Mouse (Mus musculus): ENCODE data around the gene Rnpepl1. TPM values are rescaled to one million over a fixed set of nuclear protein-coding genes. Genes with fewer than 3 reads are reported as not detected.

Gene Rnpepl1
- polyA plus RNA-seq, 2 experiments, result 8.7 to 10.7 TPM

DNA sequence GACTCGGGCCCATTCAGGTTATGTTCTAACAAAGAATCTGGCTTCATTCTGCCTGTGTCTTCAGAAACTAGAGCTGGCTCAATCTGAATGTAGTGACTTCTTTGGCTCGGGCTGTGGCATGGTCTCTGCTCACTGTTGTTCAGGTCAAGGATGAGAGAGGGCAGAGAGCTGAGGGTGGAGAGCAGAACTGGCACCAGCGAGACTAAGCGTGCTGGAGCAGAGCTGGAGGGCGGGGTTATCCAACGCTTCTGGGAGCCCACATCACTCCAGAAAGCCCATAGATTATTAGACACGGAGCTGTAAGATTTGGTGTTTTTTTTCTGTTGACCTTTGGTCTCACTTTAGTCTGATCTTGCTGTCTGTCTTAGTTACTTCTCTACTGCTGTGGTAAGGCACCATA lies 37.9 kb upstream of the Rnpepl1 start:
- DNase-seq (ENCODE audit: low read depth in 3 of 3, low spot score in 3 of 3), result no peak
- Histone ChIP-seq H3K27me3 (ENCODE audit: control insufficient read depth, insufficient read depth, low read length) (no peaks in the 10 kb centered on the region), H3K4me2 (ENCODE audit: low read depth) (no peak overlapping the region), H3K27ac (no peak overlapping the region), H3K4me3 (ENCODE audit: insufficient read depth in 1 of 2, low read depth in 2 of 2, low read length in 2 of 2) (no peak overlapping the region), H3K9me3 (ENCODE audit: control insufficient read depth, low read length) (no peaks in the 10 kb centered on the region), H3K4me1 (replicated peaks; ENCODE audit: control insufficient read depth in 2 of 2, insufficient read depth in 2 of 2, low read length in 1 of 2) (no peaks in the 10 kb centered on the region), H3K36me3 (replicated peaks; ENCODE audit: control insufficient read depth, insufficient read depth, low read depth) (no peaks in the 10 kb centered on the region), H3K9ac (replicated peaks) (no peak overlapping the region)
- TF ChIP-seq CTCF (IDR thresholded peaks at IDR 0.05; ENCODE audit: low read depth), result no peak
- no peak for TF ChIP-seq EP300 (IDR thresholded peaks at IDR 0.05; ENCODE audit: low read depth)
- ATAC-seq (ENCODE audit: insufficient read depth), result no peak
- WGBS (ENCODE audit: insufficient replicate concordance), result 70% methylated on average over 7 of the region's 7 CpGs

DNA sequence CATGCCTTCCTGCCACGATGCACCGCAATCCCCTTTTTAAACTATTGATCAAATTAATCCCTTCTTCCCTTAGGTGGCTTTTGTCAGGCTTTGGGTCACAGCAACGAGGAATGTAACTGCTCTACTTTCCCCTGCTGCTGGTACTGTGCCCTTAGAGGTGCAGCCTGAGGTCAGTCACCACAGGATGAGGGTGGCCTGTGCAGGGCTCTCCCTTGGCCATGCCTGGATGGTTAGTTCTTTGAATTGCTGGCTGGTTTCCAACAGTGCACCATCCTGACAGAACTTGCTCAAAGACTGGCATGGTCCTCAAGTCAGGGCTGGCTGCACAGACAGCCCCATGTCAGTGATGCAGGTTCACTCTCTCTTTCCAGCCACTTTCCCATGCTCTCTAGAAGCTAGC lies 36.6 kb upstream of the Rnpepl1 start:
- Histone ChIP-seq H3K27me3 (ENCODE audit: control insufficient read depth, insufficient read depth, low read length) (no peaks in the 10 kb centered on the region), H3K27ac (no peak overlapping the region), H3K36me3 (replicated peaks; ENCODE audit: control insufficient read depth, insufficient read depth, low read depth) (no peaks in the 10 kb centered on the region), H3K4me1 (replicated peaks; ENCODE audit: control insufficient read depth in 2 of 2, insufficient read depth in 2 of 2, low read length in 1 of 2) (no peaks in the 10 kb centered on the region), H3K9ac (replicated peaks) (no peak overlapping the region), H3K9me3 (ENCODE audit: control insufficient read depth, low read length) (no peaks in the 10 kb centered on the region), H3K4me2 (ENCODE audit: low read depth) (no peak overlapping the region), H3K4me3 (ENCODE audit: insufficient read depth in 1 of 2, low read depth in 2 of 2, low read length in 2 of 2) (no peak overlapping the region)
- TF ChIP-seq CTCF (IDR thresholded peaks at IDR 0.05; ENCODE audit: low read depth) (no peak), EP300 (IDR thresholded peaks at IDR 0.05; ENCODE audit: low read depth) (no peak)
- DNase-seq (ENCODE audit: low read depth in 3 of 3, low spot score in 3 of 3), result no peak
- no peak for ATAC-seq (ENCODE audit: insufficient read depth)
- 60% methylated on average over 3 of the region's 3 CpGs for WGBS (ENCODE audit: insufficient replicate concordance)

DNA sequence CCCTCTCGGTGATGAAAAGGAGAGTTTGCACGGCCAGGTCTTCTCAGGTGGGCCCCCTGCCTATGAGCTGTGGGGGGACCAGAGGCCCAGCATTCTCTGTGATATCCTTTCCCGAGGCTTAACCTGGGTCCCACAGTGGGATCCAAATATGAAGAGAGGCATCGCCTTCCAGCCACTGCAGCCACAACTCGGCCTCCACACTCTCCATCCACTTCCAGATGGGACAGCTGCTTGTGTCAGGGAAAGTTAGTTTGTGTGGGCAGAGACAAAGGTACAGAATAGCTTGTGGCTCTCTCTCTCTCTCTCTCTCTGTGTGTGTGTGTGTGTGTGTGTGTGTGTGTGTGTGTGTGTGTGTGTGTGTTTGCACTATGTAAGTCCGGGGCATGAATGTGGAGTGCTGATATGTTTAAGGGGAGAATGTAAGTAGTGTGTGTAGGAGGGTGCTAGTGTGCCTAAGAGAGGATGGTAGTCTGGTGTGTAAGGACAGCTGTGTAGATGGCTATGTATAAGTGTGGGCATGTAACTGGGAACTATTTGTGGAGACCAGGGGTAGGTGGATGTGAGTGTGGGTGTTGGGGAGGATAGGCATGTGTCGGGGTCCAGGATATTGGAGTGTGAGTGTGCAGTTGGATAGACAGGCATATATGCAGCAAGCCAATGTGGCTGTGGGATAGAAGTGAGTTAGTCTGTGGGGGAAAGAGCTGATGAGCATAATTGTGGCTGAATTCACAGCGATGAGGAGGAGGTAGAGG lies 35.0 kb upstream of the Rnpepl1 start:
- Histone ChIP-seq H3K36me3 (replicated peaks; ENCODE audit: control insufficient read depth, insufficient read depth, low read depth) (no peaks in the 10 kb centered on the region), H3K4me2 (ENCODE audit: low read depth) (no peak overlapping the region), H3K27ac (no peak overlapping the region), H3K9ac (replicated peaks) (no peak overlapping the region), H3K4me3 (ENCODE audit: insufficient read depth in 1 of 2, low read depth in 2 of 2, low read length in 2 of 2) (no peak overlapping the region), H3K9me3 (ENCODE audit: control insufficient read depth, low read length) (no peaks in the 10 kb centered on the region), H3K4me1 (replicated peaks; ENCODE audit: control insufficient read depth in 2 of 2, insufficient read depth in 2 of 2, low read length in 1 of 2) (no peaks in the 10 kb centered on the region), H3K27me3 (ENCODE audit: control insufficient read depth, insufficient read depth, low read length) (no peaks in the 10 kb centered on the region)
- DNase-seq (ENCODE audit: low read depth in 3 of 3, low spot score in 3 of 3) (no peak), ATAC-seq (ENCODE audit: insufficient read depth) (no peak)
- WGBS (ENCODE audit: insufficient replicate concordance), result 53% methylated on average over 8 of the region's 8 CpGs
- TF ChIP-seq EP300 (IDR thresholded peaks at IDR 0.05; ENCODE audit: low read depth), result no peak
- no peak for TF ChIP-seq CTCF (IDR thresholded peaks at IDR 0.05; ENCODE audit: low read depth)

DNA sequence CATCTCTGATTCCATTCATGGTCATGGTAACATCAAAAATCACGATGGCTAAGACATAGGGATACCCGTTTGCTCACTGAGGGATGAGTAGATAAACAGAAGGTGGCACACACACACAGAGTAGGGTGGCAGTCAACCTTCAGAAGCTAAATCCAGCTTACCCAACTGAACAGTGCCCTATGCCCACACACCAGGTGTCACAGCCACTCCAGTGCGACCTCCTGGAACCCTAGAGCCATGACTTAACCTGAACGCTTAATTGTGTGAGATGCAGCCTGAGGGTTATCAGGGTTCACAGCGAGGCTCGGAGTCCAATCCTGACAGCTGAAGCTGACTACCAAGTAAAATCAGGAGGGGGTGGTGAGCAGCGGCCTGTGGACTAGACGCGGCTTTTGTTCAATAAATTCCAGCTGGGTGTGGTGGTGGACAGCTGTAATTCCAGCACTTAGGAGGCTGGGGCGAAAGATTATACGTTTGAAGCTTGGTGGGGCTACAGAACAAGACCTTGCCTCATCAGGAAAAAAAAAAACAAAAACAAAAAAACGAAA lies 33.1 kb upstream of the Rnpepl1 start:
- no peak overlapping the region for H3K9ac ChIP-seq (replicated peaks)
- WGBS (ENCODE audit: insufficient replicate concordance), result 63% methylated on average over 12 of the region's 12 CpGs
- TF ChIP-seq CTCF (IDR thresholded peaks at IDR 0.05; ENCODE audit: low read depth) (no peak), EP300 (IDR thresholded peaks at IDR 0.05; ENCODE audit: low read depth) (no peak)
- no peaks in the 10 kb centered on the region for H3K4me1 ChIP-seq (replicated peaks; ENCODE audit: control insufficient read depth in 2 of 2, insufficient read depth in 2 of 2, low read length in 1 of 2)
- no peaks in the 10 kb centered on the region for H3K27me3 ChIP-seq (ENCODE audit: control insufficient read depth, insufficient read depth, low read length)
- no peaks in the 10 kb centered on the region for H3K9me3 ChIP-seq (ENCODE audit: control insufficient read depth, low read length)
- DNase-seq (ENCODE audit: low read depth in 3 of 3, low spot score in 3 of 3) (no peak), ATAC-seq (ENCODE audit: insufficient read depth) (no peak)
- no peaks in the 10 kb centered on the region for H3K36me3 ChIP-seq (replicated peaks; ENCODE audit: control insufficient read depth, insufficient read depth, low read depth)
- H3K27ac ChIP-seq, result no peak overlapping the region
- H3K4me3 ChIP-seq (ENCODE audit: insufficient read depth in 1 of 2, low read depth in 2 of 2, low read length in 2 of 2), result no peak overlapping the region
- H3K4me2 ChIP-seq (ENCODE audit: low read depth), result no peak overlapping the region

DNA sequence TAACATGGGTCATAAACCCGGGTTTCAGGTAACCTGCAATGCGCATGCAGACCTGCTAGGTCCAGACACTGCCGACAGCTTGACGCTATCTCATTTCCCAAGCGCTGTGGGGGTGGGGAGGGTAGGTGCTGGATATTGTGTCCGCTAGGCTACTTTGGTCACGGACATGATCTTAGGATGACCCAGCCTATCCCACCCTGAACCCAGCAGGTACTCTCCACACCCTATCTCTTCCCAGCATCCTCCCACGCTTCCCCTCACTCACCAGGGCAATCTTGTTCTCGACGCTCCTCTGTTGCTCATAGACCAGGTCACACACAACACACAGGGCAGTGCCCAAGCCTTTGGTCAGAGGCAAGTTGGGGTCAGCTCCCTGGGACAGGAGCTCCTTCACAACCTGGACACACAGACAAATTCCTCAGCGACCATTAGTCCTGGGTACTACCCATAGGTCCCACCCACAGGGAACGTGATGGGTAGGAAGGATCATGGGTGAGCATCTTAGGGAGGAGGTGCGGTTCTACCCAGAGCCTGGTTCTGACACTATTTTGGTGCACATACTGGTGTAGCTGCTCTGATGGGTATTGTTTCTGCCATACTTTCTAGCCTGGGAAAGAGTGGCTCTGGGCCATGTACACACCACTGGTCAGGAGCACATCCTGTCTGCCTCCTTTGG lies 32.4 kb upstream of the Rnpepl1 start:
- ATAC-seq (ENCODE audit: insufficient read depth) (no peak), DNase-seq (ENCODE audit: low read depth in 3 of 3, low spot score in 3 of 3) (no peak)
- no peak overlapping the region for H3K27ac ChIP-seq
- H3K9me3 ChIP-seq (ENCODE audit: control insufficient read depth, low read length), result no peaks in the 10 kb centered on the region
- no peak overlapping the region for H3K4me3 ChIP-seq (ENCODE audit: insufficient read depth in 1 of 2, low read depth in 2 of 2, low read length in 2 of 2)
- no peaks in the 10 kb centered on the region for H3K36me3 ChIP-seq (replicated peaks; ENCODE audit: control insufficient read depth, insufficient read depth, low read depth)
- H3K4me1 ChIP-seq (replicated peaks; ENCODE audit: control insufficient read depth in 2 of 2, insufficient read depth in 2 of 2, low read length in 1 of 2), result no peaks in the 10 kb centered on the region
- no peak for TF ChIP-seq EP300 (IDR thresholded peaks at IDR 0.05; ENCODE audit: low read depth)
- no peak overlapping the region for H3K4me2 ChIP-seq (ENCODE audit: low read depth)
- no peak overlapping the region for H3K9ac ChIP-seq (replicated peaks)
- 65% methylated on average over 13 of the region's 13 CpGs for WGBS (ENCODE audit: insufficient replicate concordance)
- no peaks in the 10 kb centered on the region for H3K27me3 ChIP-seq (ENCODE audit: control insufficient read depth, insufficient read depth, low read length)

Measured in liver, embryonic 14.5 days (tissue).